Mouse (Mus musculus): ENCODE results near the gene Fryl. TPM values are rescaled to one million over a fixed set of nuclear protein-coding genes. Genes with fewer than 3 reads are reported as not detected.

Fryl gene
- polyA plus RNA-seq, 1 experiment from 2014 or later, result 48.3 TPM

DNA sequence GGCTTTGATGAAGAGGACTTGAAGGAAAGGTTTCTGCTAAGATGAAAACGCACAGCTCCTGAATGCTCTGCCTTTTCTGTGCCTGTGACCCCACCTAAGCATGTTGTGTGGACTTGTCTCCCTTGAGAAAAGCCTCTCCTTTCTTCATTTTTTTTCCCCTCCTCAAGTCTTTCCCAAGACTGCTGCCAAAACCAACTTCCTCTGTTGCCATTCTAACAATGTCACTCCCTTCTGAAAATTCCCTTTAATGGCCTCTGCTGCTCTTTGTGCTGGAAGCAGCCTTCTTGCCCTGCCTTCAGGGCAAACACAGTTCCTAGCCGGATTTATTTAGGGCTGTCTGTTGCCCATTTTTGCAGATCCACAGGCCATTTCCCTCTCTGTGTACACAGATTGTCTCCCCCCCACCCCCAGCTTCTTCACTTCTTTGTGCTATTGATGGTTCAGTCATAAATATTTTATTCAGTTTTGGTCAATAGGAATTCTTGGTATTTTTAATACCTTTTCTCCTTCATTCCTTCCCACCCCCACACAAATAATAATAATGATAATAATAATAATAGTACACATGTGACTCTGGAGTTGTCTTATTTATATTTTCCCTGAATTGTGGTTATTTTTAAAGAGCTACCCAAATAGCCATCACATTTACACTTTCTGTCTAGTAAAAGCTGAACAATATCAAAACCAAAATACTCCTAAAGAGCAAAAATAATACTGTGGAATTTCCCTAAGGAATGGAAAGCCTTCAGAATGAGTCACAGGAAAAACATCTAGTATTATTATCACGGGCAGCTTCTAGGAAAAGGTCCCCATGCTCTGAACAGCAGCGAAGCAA, 23.5 kb upstream of the Fryl start:
- 54% methylated on average over 4 of the region's 4 CpGs for WGBS

GRCm38 (mm10) chr5:73279190-73279589, 22.8 kb upstream of the Fryl start:
- Histone ChIP-seq H3K27ac (replicated peaks) (no peak overlapping the region), H3K27me3 (no peaks in the 10 kb centered on the region), H3K4me2 (replicated peaks) (no peak overlapping the region), H3K9me3 (no peaks in the 10 kb centered on the region), H3K36me3 (no peaks in the 10 kb centered on the region), H3K4me3 (no peak overlapping the region), H3K4me1 (no peaks in the 10 kb centered on the region), H3K9ac (replicated peaks) (no peak overlapping the region)
- whole genome bisulfite sequencing, result 69% methylated on average over 10 of the region's 10 CpGs
- no peak for ATAC-seq (replicated peaks)

More for the DNA sequence above, 23.5 kb upstream of the Fryl start:
- Histone ChIP-seq H3K36me3 (no peaks in the 10 kb centered on the region), H3K4me3 (no peak overlapping the region), H3K4me1 (no peaks in the 10 kb centered on the region), H3K27ac (replicated peaks) (no peak overlapping the region), H3K9ac (replicated peaks) (no peak overlapping the region), H3K9me3 (no peaks in the 10 kb centered on the region), H3K4me2 (replicated peaks) (no peak overlapping the region), H3K27me3 (no peaks in the 10 kb centered on the region)
- no peak for ATAC-seq (replicated peaks)

DNA sequence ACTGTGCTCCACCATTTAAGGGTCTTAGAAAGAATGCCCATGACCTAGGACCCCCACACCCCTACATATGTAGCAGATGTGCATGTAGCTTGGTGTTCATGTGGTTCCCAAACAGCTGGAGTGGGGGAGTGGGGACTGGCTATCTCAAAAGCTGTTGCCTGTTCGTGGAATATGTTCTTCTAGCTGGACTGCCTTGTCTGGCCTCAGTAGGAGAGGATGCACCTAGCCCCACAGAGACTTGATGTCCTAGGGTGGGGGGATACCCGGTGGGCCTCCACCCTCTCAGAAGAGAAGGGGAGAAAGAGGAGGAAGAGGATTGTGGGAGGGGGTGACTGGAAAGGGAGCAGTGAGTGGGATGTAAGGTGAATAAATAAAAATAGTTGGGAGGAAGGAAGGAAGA, 18.5 kb upstream of the Fryl start:
- H3K4me1 ChIP-seq, result no peaks in the 10 kb centered on the region
- ATAC-seq (replicated peaks), result no peak
- H3K27ac ChIP-seq (replicated peaks), result no peak overlapping the region
- H3K4me3 ChIP-seq, result no peak overlapping the region
- H3K36me3 ChIP-seq, result no peaks in the 10 kb centered on the region
- no peaks in the 10 kb centered on the region for H3K27me3 ChIP-seq
- 79% methylated on average over 2 of the region's 2 CpGs for WGBS
- no peak overlapping the region for H3K4me2 ChIP-seq (replicated peaks)
- no peaks in the 10 kb centered on the region for H3K9me3 ChIP-seq
- H3K9ac ChIP-seq (replicated peaks), result no peak overlapping the region

- Histone ChIP-seq H3K36me3 (no peaks in the 10 kb centered on the region), H3K4me1 (no peaks in the 10 kb centered on the region), H3K27ac (replicated peaks) (no peak overlapping the region), H3K4me2 (replicated peaks) (no peak overlapping the region), H3K9me3 (no peaks in the 10 kb centered on the region), H3K4me3 (no peak overlapping the region), H3K9ac (replicated peaks) (no peak overlapping the region), H3K27me3 (no peaks in the 10 kb centered on the region)
- WGBS, result 67% methylated on average over 4 of the region's 4 CpGs
- ATAC-seq (replicated peaks), result no peak
Observed at GRCm38 (mm10) chr5:73273171-73273570, 16.8 kb upstream of the Fryl start.

GRCm38 (mm10) chr5:73270612-73271011, 14.2 kb upstream of the Fryl start:
- WGBS, result 62% methylated on average over 6 of the region's 6 CpGs
- Histone ChIP-seq H3K4me2 (replicated peaks) (no peak overlapping the region), H3K36me3 (no peaks in the 10 kb centered on the region), H3K27ac (replicated peaks) (no peak overlapping the region), H3K27me3 (no peaks in the 10 kb centered on the region), H3K4me1 (no peaks in the 10 kb centered on the region), H3K9ac (replicated peaks) (no peak overlapping the region), H3K4me3 (no peak overlapping the region), H3K9me3 (no peaks in the 10 kb centered on the region)
- ATAC-seq (replicated peaks), result no peak

DNA sequence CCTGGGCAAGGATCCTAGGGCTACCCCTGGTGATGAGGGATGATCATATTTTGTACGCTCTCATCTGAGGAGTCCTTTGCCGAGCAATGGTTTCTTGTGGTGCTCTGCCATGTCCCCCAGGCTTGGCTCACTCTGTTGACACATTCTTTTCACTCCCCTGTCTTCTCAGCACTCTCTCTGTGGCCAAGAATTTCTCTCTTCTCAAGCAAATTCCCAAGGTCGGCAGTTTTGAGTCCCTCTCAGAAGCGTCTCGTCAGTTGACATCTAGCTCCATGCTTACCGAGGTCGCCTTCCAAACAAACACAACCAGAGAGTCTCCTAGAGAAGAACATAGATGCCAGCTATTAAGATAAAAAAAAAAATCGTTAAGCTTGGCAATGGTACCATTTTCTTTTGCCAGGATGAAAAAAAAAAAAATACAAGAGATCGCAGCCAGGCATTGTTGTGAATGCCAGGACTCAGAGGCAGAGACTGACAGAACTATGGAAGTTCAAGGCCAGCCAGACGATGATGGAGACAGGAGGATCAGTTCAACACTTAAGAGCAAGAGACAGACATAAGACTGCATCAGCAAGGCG, 12.3 kb upstream of the Fryl start:
- Histone ChIP-seq H3K9ac (replicated peaks) (no peak overlapping the region), H3K27ac (replicated peaks) (no peak overlapping the region), H3K27me3 (no peaks in the 10 kb centered on the region), H3K4me2 (replicated peaks) (no peak overlapping the region), H3K4me1 (no peaks in the 10 kb centered on the region), H3K4me3 (no peak overlapping the region), H3K36me3 (no peaks in the 10 kb centered on the region), H3K9me3 (no peaks in the 10 kb centered on the region)
- WGBS, result 77% methylated on average over 11 of the region's 11 CpGs
- ATAC-seq (replicated peaks), result no peak

- Histone ChIP-seq H3K27ac (replicated peaks) (no peak overlapping the region), H3K9me3 (no peaks in the 10 kb centered on the region), H3K4me2 (replicated peaks) (no peak overlapping the region), H3K36me3 (no peaks in the 10 kb centered on the region), H3K4me3 (no peak overlapping the region), H3K9ac (replicated peaks) (no peak overlapping the region), H3K4me1 (no peaks in the 10 kb centered on the region), H3K27me3 (no peaks in the 10 kb centered on the region)
- 76% methylated on average over 5 of the region's 5 CpGs for WGBS
- no peak for ATAC-seq (replicated peaks)
Observed at GRCm38 (mm10) chr5:73265460-73265859, 9.0 kb upstream of the Fryl start.

DNA sequence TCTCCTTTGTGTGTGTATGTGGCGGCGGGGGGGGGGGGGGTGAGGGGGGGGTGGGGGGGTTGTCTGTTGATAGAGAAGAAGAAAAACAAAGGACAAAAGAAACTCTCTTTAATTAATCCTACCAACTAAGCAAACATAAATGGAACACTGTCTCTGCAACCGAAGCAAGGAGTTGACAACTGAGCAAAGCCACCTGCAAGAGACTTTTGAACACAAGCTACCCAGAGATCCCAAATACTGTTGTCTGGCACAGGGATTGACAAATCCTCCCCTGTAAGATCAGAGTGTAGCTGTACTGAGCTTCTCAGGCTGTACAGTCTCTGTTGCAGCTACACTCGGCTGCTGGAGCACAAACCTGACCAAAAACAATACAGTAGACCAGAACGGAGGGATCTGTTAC, 7.7 kb upstream of the Fryl start:
- Histone ChIP-seq H3K27me3 (no peaks in the 10 kb centered on the region), H3K27ac (replicated peaks) (no peak overlapping the region), H3K4me2 (replicated peaks) (no peak overlapping the region), H3K9ac (replicated peaks) (no peak overlapping the region), H3K36me3 (no peaks in the 10 kb centered on the region), H3K9me3 (no peaks in the 10 kb centered on the region), H3K4me3 (no peak overlapping the region), H3K4me1 (no peaks in the 10 kb centered on the region)
- ATAC-seq (replicated peaks), result no peak
- WGBS, result 47% methylated on average over 4 of the region's 5 CpGs

DNA sequence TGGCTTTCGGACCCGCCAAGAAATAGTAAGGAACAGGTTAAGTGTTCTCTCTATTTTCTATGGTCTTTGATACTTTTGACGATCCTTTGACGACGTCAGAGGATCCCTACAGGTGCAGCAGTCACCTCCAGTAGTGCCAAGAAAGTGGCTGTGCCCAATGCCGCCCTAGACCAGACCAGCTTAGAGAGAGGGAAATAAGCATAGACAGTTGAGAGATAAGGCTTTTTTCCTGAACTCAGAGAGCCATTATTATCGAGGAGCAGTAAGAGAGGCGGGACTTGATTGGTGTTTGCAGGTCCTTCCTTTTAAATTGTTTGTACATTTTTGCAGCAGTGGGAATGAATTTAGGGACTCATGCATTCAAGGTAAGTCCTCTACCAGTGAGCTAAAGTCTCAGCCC, 1.3 kb upstream of the Fryl start:
- Histone ChIP-seq H3K4me1 (peaks cover 32% of the 10 kb centered on the region), H3K4me3 (no peak overlapping the region), H3K27ac (replicated peaks) (no peak overlapping the region), H3K27me3 (0 out of 2 replicates have a peak, but pooled peaks cover 2% of the 10 kb centered on the region), H3K9me3 (no peaks in the 10 kb centered on the region), H3K9ac (replicated peaks) (no peak overlapping the region; the same call in 1 of the 2 replicates), H3K4me2 (replicated peaks) (peak overlapping the region; percentile 58; the same call in 1 of the 2 replicates), H3K36me3 (no peaks in the 10 kb centered on the region)
- ATAC-seq (replicated peaks), result no peak
- WGBS, result 54% methylated on average over 8 of the region's 8 CpGs

DNA sequence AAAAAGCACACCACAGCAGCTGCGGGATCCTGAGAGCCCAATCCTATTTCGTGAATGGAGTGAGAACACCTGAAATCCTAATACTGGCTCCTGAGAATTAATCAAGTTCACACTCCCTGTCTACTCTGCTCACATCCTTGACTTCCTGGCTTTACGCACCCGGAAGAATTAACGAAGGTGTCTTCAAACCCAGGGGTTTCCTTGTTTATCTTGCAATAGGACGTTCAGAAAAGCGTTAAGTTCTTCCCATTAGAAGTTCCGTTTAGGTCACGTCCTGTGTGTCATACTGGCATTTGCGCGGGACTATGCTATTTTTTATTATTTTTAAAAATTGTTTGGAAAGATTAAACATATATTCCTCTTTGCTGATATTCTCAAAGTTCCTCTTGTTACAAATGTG, 677 bp upstream of the Fryl start:
- Histone ChIP-seq H3K27me3 (0 out of 2 replicates have a peak, but pooled peaks cover 2% of the 10 kb centered on the region), H3K4me3 (peak overlapping the region; percentile 98), H3K9ac (replicated peaks) (peak overlapping the region; percentile 44), H3K4me2 (replicated peaks) (peak overlapping the region; percentile 58), H3K9me3 (no peaks in the 10 kb centered on the region), H3K27ac (replicated peaks) (peak overlapping the region; percentile 76), H3K4me1 (peaks cover 32% of the 10 kb centered on the region), H3K36me3 (no peaks in the 10 kb centered on the region)
- ATAC-seq (replicated peaks), result no peak
- 4% methylated on average over 11 of the region's 11 CpGs for WGBS

- Histone ChIP-seq H3K36me3 (no peaks in the 10 kb centered on the region), H3K9ac (replicated peaks) (peak overlapping the region; percentile 92), H3K27ac (replicated peaks) (peak overlapping the region; percentile 98), H3K4me2 (replicated peaks) (peak overlapping the region; percentile 70), H3K4me1 (peaks cover 32% of the 10 kb centered on the region), H3K4me3 (peak overlapping the region; percentile 98), H3K27me3 (0 out of 2 replicates have a peak, but pooled peaks cover 2% of the 10 kb centered on the region), H3K9me3 (no peaks in the 10 kb centered on the region)
- peak; percentile 76 for ATAC-seq (replicated peaks)
- under 1% methylated on average over 124 of the region's 129 CpGs for WGBS
Observed at GRCm38 (mm10) chr5:73255321-73256251, 833 bp downstream of the Fryl start.

- no peak for ATAC-seq (replicated peaks)
- Histone ChIP-seq H3K9me3 (no peaks in the 10 kb centered on the region), H3K9ac (replicated peaks) (peak overlapping the region; percentile 92), H3K4me1 (peaks cover 32% of the 10 kb centered on the region), H3K36me3 (no peaks in the 10 kb centered on the region), H3K27ac (replicated peaks) (peak overlapping the region; percentile 98), H3K27me3 (0 out of 2 replicates have a peak, but pooled peaks cover 2% of the 10 kb centered on the region), H3K4me2 (replicated peaks) (peak overlapping the region; percentile 70), H3K4me3 (peak overlapping the region; percentile 98)
- 32% methylated on average over 5 of the region's 5 CpGs for WGBS
Observed at GRCm38 (mm10) chr5:73254660-73255059, 1.8 kb downstream of the Fryl start.

Data from forebrain, embryonic 15.5 days (tissue).